Mouse (Mus musculus) heart, adult 2 months (tissue): ENCODE data around the gene Fto. TPM values are rescaled to one million over a fixed set of nuclear protein-coding genes. Genes with fewer than 3 reads are reported as not detected.

Experiments
- DNase-seq, 2 experiments: peaks; one replicate each; pipeline ENCODE4 v3.0.0; 2021
- H3K27ac ChIP-seq: fragments of 200-600 bp; 2 replicates; pipeline ENCODE4 v1.8.1; 2022
- H3K27me3 ChIP-seq: fragments of 200-500 bp; 2 replicates; pipeline ENCODE4 v1.6.1; 2012; ENCODE audit warnings: mild to moderate bottlenecking, low read length, inconsistent platforms, mixed read lengths; ENCODE audit not compliant: control insufficient read depth, insufficient read depth
- H3K36me3 ChIP-seq: fragments of 200-500 bp; 2 replicates; pipeline ENCODE4 v1.6.1; 2012; ENCODE audit warnings: low read length, inconsistent platforms; ENCODE audit not compliant: control insufficient read depth, insufficient read depth
- H3K4me1 ChIP-seq: fragments of 200-500 bp; 2 replicates; pipeline ENCODE4 v1.6.1; 2011; ENCODE audit warnings: low read length; ENCODE audit not compliant: control insufficient read depth, insufficient read depth
- H3K4me3 ChIP-seq: fragments of 200-600 bp; 2 replicates; pipeline ENCODE4 v1.8.1; 2022
- H3K79me2 ChIP-seq: fragments of 200-500 bp; replicated peaks from 2 replicates; pipeline ENCODE4 v1.6.1; 2012; ENCODE audit warnings: mild to moderate bottlenecking, inconsistent platforms, low read length, moderate library complexity, mixed read lengths; ENCODE audit not compliant: control insufficient read depth, insufficient read depth
- H3K9ac ChIP-seq: fragments of 200-500 bp; 2 replicates; pipeline ENCODE4 v1.6.1; 2012; ENCODE audit warnings: low read depth, mild to moderate bottlenecking, control low read depth, inconsistent platforms, low read length, mixed read lengths
- CTCF ChIP-seq: fragments of 200-600 bp; IDR thresholded peaks from 2 replicates; pipeline ENCODE4 v1.8.1; 2022; ENCODE audit warnings: antibody characterized with exemption, mild to moderate bottlenecking, moderate library complexity
- EP300 ChIP-seq: fragments of 200-500 bp; IDR thresholded peaks from 2 replicates; pipeline ENCODE4 v1.6.1; 2011; ENCODE audit warnings: low read depth, low read length, control low read depth; ENCODE audit not compliant: insufficient read depth
- POLR2A ChIP-seq: fragments of 200-500 bp; IDR thresholded peaks from 2 replicates; pipeline ENCODE4 v1.6.1; 2011; ENCODE audit warnings: mild to moderate bottlenecking, low read depth, low read length, control low read depth; ENCODE audit not compliant: insufficient read depth
- WGBS: fragments of 180-500 bp; shearing (Covaris S2); methylation state at CpG from one replicate; pipeline ENCODE4 v1.1.7; 2018; 5-methylcytosine and 5-hydroxymethylcytosine counted together
- intact Hi-C: fragments of 180-260 bp; cut with DNase I; formaldehyde crosslinking; loops from one replicate; pipeline ENCODE4 v1.15.1; 2025
- polyA plus RNA-seq: library from polyadenylated mRNA; depleted of rRNA; stranded (reverse); fragments of >200 nt; gene quantifications from 2 replicates; pipeline ENCODE4 v1.2.3, GENCODE M21; 2012
- total RNA-seq, 2 experiments: library from RNA; stranded (reverse); gene quantifications; 2 replicates each; pipeline ENCODE4 v1.2.3; 2021

Fto gene
- total and polyA plus RNA-seq, 3 experiments = 41.3 to 65.1 (median 57.6) TPM

- H3K4me3 ChIP-seq = no peak overlapping the region
- H3K27ac ChIP-seq = no peak overlapping the region
- intact Hi-C loops = no loop called here
- WGBS = 30% methylated on average over 12 of the region's 12 CpGs
- H3K9ac ChIP-seq = no peak overlapping the region
- H3K36me3 ChIP-seq = peaks cover 3% of the 10 kb centered on the region
- H3K4me1 ChIP-seq = peaks cover 20% of the 10 kb centered on the region
- no peak for DNase-seq
- no peaks in the 10 kb centered on the region for H3K27me3 ChIP-seq
- H3K79me2 ChIP-seq = 0 out of 2 replicates have a peak, but pooled peaks cover 1% of the 10 kb centered on the region
- TF ChIP-seq POLR2A (no peak), CTCF (no peak), EP300 (no peak)
Measured at GRCm38 (mm10) chr8:91565869-91566502, 252.7 kb downstream of the Fto start.

- H3K4me1 ChIP-seq = peaks cover 20% of the 10 kb centered on the region
- H3K9ac ChIP-seq = no peak overlapping the region
- no peak overlapping the region for H3K27ac ChIP-seq
- 70% methylated on average over 2 of the region's 2 CpGs for WGBS
- no peak for TF ChIP-seq POLR2A
- no peak for TF ChIP-seq CTCF
- no peak for TF ChIP-seq EP300
- no peaks in the 10 kb centered on the region for H3K27me3 ChIP-seq
- peaks cover 3% of the 10 kb centered on the region for H3K36me3 ChIP-seq
- no peak overlapping the region for H3K4me3 ChIP-seq
- H3K79me2 ChIP-seq = 0 out of 2 replicates have a peak, but pooled peaks cover 1% of the 10 kb centered on the region
- no peak for DNase-seq
- intact Hi-C loops = no loop called here
Measured at GRCm38 (mm10) chr8:91566503-91566869, 253.2 kb downstream of the Fto start.

- TF ChIP-seq CTCF = no peak
- no peak for TF ChIP-seq EP300
- TF ChIP-seq POLR2A = no peak
- no peaks in the 10 kb centered on the region for H3K79me2 ChIP-seq
- DNase-seq = peak in 1 of 2 experiments; percentile 21
- no peak overlapping the region for H3K9ac ChIP-seq
- H3K4me1 ChIP-seq = peaks cover 16% of the 10 kb centered on the region
- H3K27me3 ChIP-seq = no peaks in the 10 kb centered on the region
- WGBS = 24% methylated on average over 11 of the region's 11 CpGs
- no peak overlapping the region for H3K4me3 ChIP-seq
- H3K27ac ChIP-seq = no peak overlapping the region
- H3K36me3 ChIP-seq = no peaks in the 10 kb centered on the region; the same call in 1 of the 2 replicates
- intact Hi-C loops = no loop called here
Measured at GRCm38 (mm10) chr8:91569874-91570273, 256.5 kb downstream of the Fto start.

- H3K4me3 ChIP-seq = no peak overlapping the region
- H3K4me1 ChIP-seq = peaks cover 15% of the 10 kb centered on the region
- TF ChIP-seq EP300 = no peak
- no peak for TF ChIP-seq POLR2A
- intact Hi-C loops = no loop called here
- WGBS = 72% methylated on average over 7 of the region's 7 CpGs
- H3K9ac ChIP-seq = no peak overlapping the region
- H3K79me2 ChIP-seq = no peaks in the 10 kb centered on the region
- no peak for DNase-seq
- no peaks in the 10 kb centered on the region for H3K27me3 ChIP-seq
- H3K36me3 ChIP-seq = no peaks in the 10 kb centered on the region
- no peak overlapping the region for H3K27ac ChIP-seq
Measured at GRCm38 (mm10) chr8:91570809-91571208, 257.5 kb downstream of the Fto start.

- no peak for DNase-seq
- H3K27ac ChIP-seq = no peak overlapping the region
- WGBS = 81% methylated on average over 4 of the region's 4 CpGs
- TF ChIP-seq EP300 (no peak), POLR2A (no peak), CTCF (no peak)
- no peaks in the 10 kb centered on the region for H3K36me3 ChIP-seq
- no peak overlapping the region for H3K4me3 ChIP-seq
- no peaks in the 10 kb centered on the region for H3K27me3 ChIP-seq
- intact Hi-C loops = no loop called here
- no peak overlapping the region for H3K9ac ChIP-seq
- no peaks in the 10 kb centered on the region for H3K79me2 ChIP-seq
- peaks cover 15% of the 10 kb centered on the region for H3K4me1 ChIP-seq
Measured at GRCm38 (mm10) chr8:91571978-91572377, 258.7 kb downstream of the Fto start.

- H3K4me1 ChIP-seq = peaks cover 15% of the 10 kb centered on the region
- no peaks in the 10 kb centered on the region for H3K79me2 ChIP-seq
- intact Hi-C loops = no loop called here
- no peak for DNase-seq
- TF ChIP-seq POLR2A = no peak
- TF ChIP-seq CTCF = no peak
- TF ChIP-seq EP300 = no peak
- 49% methylated on average over 4 of the region's 4 CpGs for WGBS
- no peak overlapping the region for H3K4me3 ChIP-seq
- no peaks in the 10 kb centered on the region for H3K27me3 ChIP-seq
- no peaks in the 10 kb centered on the region for H3K36me3 ChIP-seq
- no peak overlapping the region for H3K27ac ChIP-seq
- H3K9ac ChIP-seq = no peak overlapping the region
Measured at GRCm38 (mm10) chr8:91572630-91573029, 259.3 kb downstream of the Fto start.
